Mouse (Mus musculus) kidney, adult 8-10 months (tissue): ENCODE data around the gene Xylt1.

Experiments
- DNase-seq, 2 experiments: peaks; one replicate each; pipeline ENCODE4 v3.0.0; 2022

Xylt1 gene

GRCm38 (mm10) chr7:117436892-117437291 is 56.1 kb downstream of the Xylt1 start:
- DNase-seq, result no peak

GRCm38 (mm10) chr7:117440994-117441393 is 60.2 kb downstream of the Xylt1 start:
- peak; percentile 63 to 77 for DNase-seq

- DNase-seq, result no peak
Measured at GRCm38 (mm10) chr7:117442639-117443038, 61.9 kb downstream of the Xylt1 start.

- DNase-seq, result peak; percentile 47 to 71
Measured at GRCm38 (mm10) chr7:117443215-117443614, 62.4 kb downstream of the Xylt1 start.

- no peak for DNase-seq
Measured at GRCm38 (mm10) chr7:117445471-117445870, 64.7 kb downstream of the Xylt1 start.

GRCm38 (mm10) chr7:117449605-117450004 is 68.8 kb downstream of the Xylt1 start:
- DNase-seq, result no peak

GRCm38 (mm10) chr7:117451212-117451611 is 70.4 kb downstream of the Xylt1 start:
- no peak for DNase-seq

- DNase-seq, result no peak
Measured at GRCm38 (mm10) chr7:117452269-117452668, 71.5 kb downstream of the Xylt1 start.

- DNase-seq, result no peak
Measured at GRCm38 (mm10) chr7:117454789-117455548, 74.2 kb downstream of the Xylt1 start.

- DNase-seq, result peak; percentile 30 to 42
Measured at GRCm38 (mm10) chr7:117462196-117462935, 81.6 kb downstream of the Xylt1 start.

GRCm38 (mm10) chr7:117464956-117465355 is 84.2 kb downstream of the Xylt1 start:
- no peak for DNase-seq

- DNase-seq, result no peak
Measured at GRCm38 (mm10) chr7:117466006-117466780, 85.4 kb downstream of the Xylt1 start.

GRCm38 (mm10) chr7:117470243-117470802 is 89.5 kb downstream of the Xylt1 start:
- no peak for DNase-seq

GRCm38 (mm10) chr7:117472055-117472780 is 91.4 kb downstream of the Xylt1 start:
- DNase-seq, result no peak

- no peak for DNase-seq
Measured at GRCm38 (mm10) chr7:117472781-117473743, 92.3 kb downstream of the Xylt1 start.

GRCm38 (mm10) chr7:117474302-117474701 is 93.5 kb downstream of the Xylt1 start:
- DNase-seq, result no peak

GRCm38 (mm10) chr7:117475106-117475505 is 94.3 kb downstream of the Xylt1 start:
- no peak for DNase-seq

- no peak for DNase-seq
Measured at GRCm38 (mm10) chr7:117478937-117479336, 98.2 kb downstream of the Xylt1 start.

GRCm38 (mm10) chr7:117480831-117481230 is 100.1 kb downstream of the Xylt1 start:
- no peak for DNase-seq

- no peak for DNase-seq
Measured at GRCm38 (mm10) chr7:117481404-117481803, 100.6 kb downstream of the Xylt1 start.

GRCm38 (mm10) chr7:117482701-117483100 is 101.9 kb downstream of the Xylt1 start:
- DNase-seq, result no peak
